Mouse (Mus musculus) ES-Bruce4 (cell line): Measurements from ENCODE around the gene Kctd6.
"Not testable (repeated sequence)": the region's sequence is repeated elsewhere in the genome, so short reads cannot be mapped to it uniquely, and the experiment has no call there.

Source experiments
- CTCF ChIP-seq: IDR thresholded peaks from one replicate; pipeline ENCODE4 v1.8.1; 2011; ENCODE audit warnings: low read depth, low read length
- POLR2A ChIP-seq: IDR thresholded peaks from one replicate; pipeline ENCODE4 v1.8.1; 2011; ENCODE audit warnings: low read length; ENCODE audit not compliant: insufficient read depth

- TF ChIP-seq CTCF, POLR2A: not testable (repeated sequence)
These were observed 40.2 kb upstream of the Kctd6 start for GRCm38 (mm10) chr14:8173542-8174250.
